Mouse (Mus musculus): ENCODE results near the gene D130043K22Rik.

Gene D130043K22Rik

GRCm38 (mm10) chr13:24844983-24845955, at the start of gene D130043K22Rik:
TSS of gene D130043K22Rik (plus strand) at chr13:24845135.
- DNase-seq (ENCODE audit: extremely low read depth, insufficient read length, low spot score): peak; percentile 16

GRCm38 (mm10) chr13:24798686-24799085, 46.2 kb upstream of the D130043K22Rik start:
- DNase-seq (ENCODE audit: extremely low read depth, insufficient read length, low spot score): no peak

- peak; percentile 27 for DNase-seq (ENCODE audit: extremely low read depth, insufficient read length, low spot score)
Measured at GRCm38 (mm10) chr13:24799378-24799777, 45.6 kb upstream of the D130043K22Rik start.

GRCm38 (mm10) chr13:24799925-24800673, 44.8 kb upstream of the D130043K22Rik start:
- peak; percentile 43 for DNase-seq (ENCODE audit: extremely low read depth, insufficient read length, low spot score)

- DNase-seq (ENCODE audit: extremely low read depth, insufficient read length, low spot score): peak; percentile 90
Measured at GRCm38 (mm10) chr13:24800674-24801307, 44.1 kb upstream of the D130043K22Rik start.

GRCm38 (mm10) chr13:24801308-24801921, 43.5 kb upstream of the D130043K22Rik start, which contains the start of gene BC005537:
TSS of gene BC005537 (plus strand) at chr13:24801657.
- no peak for DNase-seq (ENCODE audit: extremely low read depth, insufficient read length, low spot score)

GRCm38 (mm10) chr13:24802131-24802691, 42.7 kb upstream of the D130043K22Rik start:
- peak; percentile 48 for DNase-seq (ENCODE audit: extremely low read depth, insufficient read length, low spot score)

- DNase-seq (ENCODE audit: extremely low read depth, insufficient read length, low spot score): no peak
Measured at GRCm38 (mm10) chr13:24803196-24803595, 41.7 kb upstream of the D130043K22Rik start.

GRCm38 (mm10) chr13:24806079-24806478, 38.9 kb upstream of the D130043K22Rik start:
- no peak for DNase-seq (ENCODE audit: extremely low read depth, insufficient read length, low spot score)

- DNase-seq (ENCODE audit: extremely low read depth, insufficient read length, low spot score): no peak
Measured at GRCm38 (mm10) chr13:24812521-24812920, 32.4 kb upstream of the D130043K22Rik start.

GRCm38 (mm10) chr13:24814616-24815015, 30.3 kb upstream of the D130043K22Rik start:
- no peak for DNase-seq (ENCODE audit: extremely low read depth, insufficient read length, low spot score)

- DNase-seq (ENCODE audit: extremely low read depth, insufficient read length, low spot score): peak; percentile 32
Measured at GRCm38 (mm10) chr13:24816125-24817092, 28.5 kb upstream of the D130043K22Rik start.

GRCm38 (mm10) chr13:24819931-24820330, 25.0 kb upstream of the D130043K22Rik start:
- no peak for DNase-seq (ENCODE audit: extremely low read depth, insufficient read length, low spot score)

- DNase-seq (ENCODE audit: extremely low read depth, insufficient read length, low spot score): no peak
Measured at GRCm38 (mm10) chr13:24822663-24823343, 22.1 kb upstream of the D130043K22Rik start.

GRCm38 (mm10) chr13:24824647-24825046, 20.3 kb upstream of the D130043K22Rik start:
- no peak for DNase-seq (ENCODE audit: extremely low read depth, insufficient read length, low spot score)

- DNase-seq (ENCODE audit: extremely low read depth, insufficient read length, low spot score): peak; percentile 48
Measured at GRCm38 (mm10) chr13:24825587-24825986, 19.3 kb upstream of the D130043K22Rik start.

GRCm38 (mm10) chr13:24826116-24826515, 18.8 kb upstream of the D130043K22Rik start:
- no peak for DNase-seq (ENCODE audit: extremely low read depth, insufficient read length, low spot score)

- peak; percentile 19 for DNase-seq (ENCODE audit: extremely low read depth, insufficient read length, low spot score)
Measured at GRCm38 (mm10) chr13:24830756-24831352, 14.1 kb upstream of the D130043K22Rik start.
